Mouse (Mus musculus) CH12F3 (cell line): ENCODE measurements at regions not wholly inside any gene's neighbourhood (a gene's known extent, or its start where the extent isn't known, plus 50 kb on each side); places are given as distances from the start of the nearest gene placed in this dataset.

Experiments
- in situ Hi-C: fragments of 300-500 bp; cut with MboI; formaldehyde crosslinking; loops from 2 replicates; pipeline ENCODE4 v1.14.3; 2020; ENCODE audit warnings: low sequenced_read_pairs

- in situ Hi-C loops: loop anchor here (25.0 kb wide), 1 partner anchor 316 kb away; no protein-coding TSS in a partner anchor
Measured at GRCm38 (mm10) chr5:91303702-91304101, 99.1 kb downstream of the Btc start.

DNA sequence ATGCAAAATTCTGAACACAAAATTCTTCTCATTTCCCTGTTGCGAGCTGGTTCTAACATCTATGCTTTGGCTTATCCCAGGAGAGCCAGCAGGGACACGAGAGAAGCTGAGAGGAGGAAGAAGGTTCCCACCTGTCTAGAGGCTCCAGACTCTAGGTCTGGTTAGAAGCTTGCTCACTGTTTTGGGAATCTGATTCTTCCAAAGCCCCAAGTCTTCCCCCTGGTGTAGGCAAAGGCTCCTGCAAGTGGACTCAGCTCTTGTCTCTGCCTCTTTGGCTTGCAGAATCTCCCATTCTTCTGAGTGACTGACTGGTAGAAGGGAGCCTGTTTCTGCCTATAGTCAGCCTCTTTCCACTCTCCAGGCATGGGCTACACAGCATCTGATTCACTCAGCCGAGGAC, 95.8 kb downstream of the Btc start:
- in situ Hi-C loops: loop anchor here (25.0 kb wide), 1 partner anchor 320 kb away; no protein-coding TSS in a partner anchor
